Mouse (Mus musculus) ovary, postnatal 14 days (tissue): ENCODE measurements at regions not wholly inside any gene's neighbourhood (a gene's known extent, or its start where the extent isn't known, plus 50 kb on each side); places are given as distances from the start of the nearest gene placed in this dataset.
"Not testable (repeated sequence)": the region's sequence is repeated elsewhere in the genome, so short reads cannot be mapped to it uniquely, and the experiment has no call there.

Experiments
- DNase-seq: peaks from one replicate; pipeline ENCODE4 v3.0.0; 2022; ENCODE audit warnings: low spot score

DNA sequence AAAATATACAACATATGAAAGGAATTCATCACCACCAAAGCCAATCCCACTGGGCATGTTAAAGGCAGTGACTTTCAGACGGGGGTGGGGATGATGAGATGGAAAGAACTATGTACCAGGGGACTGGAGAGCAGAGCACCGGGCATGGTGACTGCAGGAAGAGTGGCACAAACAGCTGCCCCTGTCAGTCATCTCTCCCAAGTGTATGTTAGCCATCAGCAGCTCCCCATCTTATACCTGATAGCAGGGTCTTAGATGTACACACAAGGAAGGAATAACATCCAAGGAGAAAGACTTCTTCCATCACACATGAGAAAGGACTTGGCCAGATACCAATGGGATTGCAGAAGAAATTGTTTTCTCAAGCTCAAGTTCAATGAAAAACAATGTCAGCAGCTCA, 257.2 kb downstream of the Nuak1 start:
- DNase-seq, result no peak

GRCm38 (mm10) chr10:84186466-84186865, 253.9 kb downstream of the Nuak1 start:
- DNase-seq, result no peak

- no peak for DNase-seq
Measured at GRCm38 (mm10) chr10:84199035-84199434, 241.4 kb downstream of the Nuak1 start.

DNA sequence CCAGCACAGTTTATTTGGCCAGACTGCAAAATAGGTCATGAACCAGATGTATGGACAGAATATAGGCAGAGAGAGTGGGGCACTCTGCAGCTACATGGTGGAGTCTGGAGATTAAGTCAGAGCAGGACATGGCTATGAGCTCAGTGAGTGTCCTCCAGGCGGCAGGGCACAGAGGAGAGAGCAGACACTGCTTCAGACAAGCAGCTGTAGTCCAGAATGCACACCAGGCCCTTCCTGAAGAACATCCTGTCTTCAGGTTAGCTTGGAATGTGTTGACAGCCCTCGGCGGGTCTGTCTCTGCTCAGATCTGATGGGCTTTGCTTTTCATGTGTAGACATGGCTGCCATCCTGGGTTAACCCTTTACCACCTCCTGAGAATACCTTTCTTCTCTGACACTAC, 238.6 kb downstream of the Nuak1 start:
- no peak for DNase-seq

GRCm38 (mm10) chr10:84212096-84212785, 228.2 kb downstream of the Nuak1 start:
- DNase-seq, result no peak

DNA sequence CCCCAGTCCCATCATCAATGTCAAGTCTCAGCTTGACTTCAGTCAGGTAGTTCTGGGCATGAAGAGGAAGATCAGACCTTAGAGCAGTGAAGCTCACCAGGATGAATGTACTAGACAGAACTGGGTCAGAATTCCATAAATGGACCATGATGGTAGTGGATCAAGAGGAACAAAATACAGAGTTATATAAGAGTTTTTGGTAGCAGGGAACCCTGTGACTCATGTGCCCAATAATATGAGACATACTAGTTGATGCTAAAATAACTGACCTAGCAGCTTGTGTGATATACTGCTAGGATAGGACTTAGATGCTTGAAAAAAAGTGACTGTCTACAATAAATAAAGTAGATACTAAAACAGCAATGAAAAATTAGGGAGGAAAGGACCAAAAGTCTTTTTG, 225.6 kb downstream of the Nuak1 start:
- DNase-seq, result no peak

GRCm38 (mm10) chr10:84229224-84229921, 211.0 kb downstream of the Nuak1 start:
- no peak for DNase-seq

DNA sequence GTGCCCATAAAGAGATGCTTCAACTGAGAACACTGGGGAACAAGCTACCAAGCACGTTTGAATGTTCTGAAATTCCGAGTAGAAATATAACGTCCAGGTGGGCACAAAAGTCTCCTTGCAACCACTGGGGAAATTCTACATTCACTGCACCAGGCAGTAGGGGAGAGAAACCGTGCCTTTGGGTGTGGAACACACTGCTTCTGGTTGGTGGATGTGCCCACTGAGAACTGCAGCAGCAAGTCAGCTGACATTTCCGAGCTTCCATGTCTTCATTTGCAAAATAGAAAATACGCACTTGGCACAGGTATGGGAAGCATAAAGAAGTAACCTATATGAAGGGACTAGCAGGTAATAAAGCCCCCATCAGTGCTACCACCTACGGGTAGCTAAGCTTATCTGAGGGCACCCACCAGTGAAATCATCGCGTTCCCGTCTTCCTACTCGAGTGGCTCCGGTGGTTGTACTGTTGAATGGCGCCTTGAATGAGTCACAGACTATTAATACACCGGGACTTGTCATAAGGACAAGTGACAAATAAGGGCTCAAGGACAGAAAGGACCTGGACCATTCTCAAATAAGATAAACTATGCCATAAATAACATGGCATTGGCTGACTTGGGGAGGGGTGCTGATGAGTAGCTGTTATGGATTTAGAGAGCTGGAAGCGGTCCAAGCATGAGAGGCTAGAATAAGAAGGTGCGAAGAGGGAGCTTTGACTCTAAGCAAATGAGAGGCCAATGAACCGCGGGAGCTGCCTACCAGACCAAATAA, 210.2 kb downstream of the Nuak1 start:
- no peak for DNase-seq

GRCm38 (mm10) chr10:84235006-84235405, 205.4 kb downstream of the Nuak1 start:
- peak; percentile 12 for DNase-seq

DNA sequence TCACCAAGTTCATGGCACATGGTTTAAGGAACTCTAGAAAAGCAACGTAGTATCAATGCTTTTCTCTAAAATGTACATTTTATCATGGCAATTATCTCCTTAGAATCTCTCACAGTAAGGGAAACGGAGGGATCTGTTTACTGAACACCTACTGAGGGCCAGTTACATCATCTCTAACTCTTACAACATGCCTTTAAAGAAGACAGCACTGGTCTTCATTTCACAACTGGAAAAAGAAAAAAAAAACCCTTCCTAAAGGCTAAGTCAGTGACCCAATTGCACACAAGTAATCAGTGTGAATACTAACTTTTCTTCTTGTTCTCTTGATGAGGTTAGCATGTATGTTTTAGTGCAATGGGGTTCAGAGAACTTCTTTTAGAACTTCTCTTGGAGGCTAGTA, 204.2 kb downstream of the Nuak1 start:
- DNase-seq, result no peak

- no peak for DNase-seq
Measured at GRCm38 (mm10) chr10:84238279-84238963, 202.0 kb downstream of the Nuak1 start.

DNA sequence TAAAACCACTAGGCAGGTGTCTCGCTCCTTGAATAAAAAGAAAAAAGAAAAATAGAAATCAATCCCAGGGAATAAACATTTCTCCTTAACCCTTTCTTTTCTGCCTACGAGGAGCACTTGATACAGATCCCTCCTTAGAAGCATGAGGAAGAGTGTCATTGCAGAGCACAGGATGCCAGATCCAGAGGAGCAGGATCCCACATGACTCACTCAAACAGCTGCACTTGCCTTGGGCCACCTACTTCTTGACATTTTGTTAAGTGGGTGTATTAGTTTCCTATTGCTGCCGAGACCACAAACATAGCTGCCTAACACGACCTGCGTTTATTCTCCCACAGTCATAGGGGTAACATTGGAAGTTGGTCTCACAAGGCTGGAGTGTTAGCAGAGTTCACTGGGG, 197.1 kb downstream of the Nuak1 start:
- no peak for DNase-seq

DNA sequence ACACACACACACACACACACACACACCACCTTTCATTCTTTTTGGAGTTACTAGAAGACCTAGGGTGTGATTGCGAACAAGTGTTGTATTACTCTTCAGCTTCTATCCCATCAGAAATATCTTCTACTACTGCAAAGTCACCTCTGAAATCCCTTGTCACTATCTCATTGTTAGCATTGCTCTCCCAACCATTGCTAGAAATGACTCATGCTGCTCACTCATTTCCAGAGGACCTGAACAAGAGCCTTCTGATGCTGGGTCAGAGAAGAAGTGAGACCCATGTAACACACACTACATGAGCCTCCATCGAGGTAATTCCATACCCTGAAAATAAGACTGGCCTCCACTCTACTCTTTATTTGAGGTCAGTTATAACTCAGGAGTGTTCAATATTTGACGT, 191.1 kb downstream of the Nuak1 start:
- DNase-seq, result no peak

DNA sequence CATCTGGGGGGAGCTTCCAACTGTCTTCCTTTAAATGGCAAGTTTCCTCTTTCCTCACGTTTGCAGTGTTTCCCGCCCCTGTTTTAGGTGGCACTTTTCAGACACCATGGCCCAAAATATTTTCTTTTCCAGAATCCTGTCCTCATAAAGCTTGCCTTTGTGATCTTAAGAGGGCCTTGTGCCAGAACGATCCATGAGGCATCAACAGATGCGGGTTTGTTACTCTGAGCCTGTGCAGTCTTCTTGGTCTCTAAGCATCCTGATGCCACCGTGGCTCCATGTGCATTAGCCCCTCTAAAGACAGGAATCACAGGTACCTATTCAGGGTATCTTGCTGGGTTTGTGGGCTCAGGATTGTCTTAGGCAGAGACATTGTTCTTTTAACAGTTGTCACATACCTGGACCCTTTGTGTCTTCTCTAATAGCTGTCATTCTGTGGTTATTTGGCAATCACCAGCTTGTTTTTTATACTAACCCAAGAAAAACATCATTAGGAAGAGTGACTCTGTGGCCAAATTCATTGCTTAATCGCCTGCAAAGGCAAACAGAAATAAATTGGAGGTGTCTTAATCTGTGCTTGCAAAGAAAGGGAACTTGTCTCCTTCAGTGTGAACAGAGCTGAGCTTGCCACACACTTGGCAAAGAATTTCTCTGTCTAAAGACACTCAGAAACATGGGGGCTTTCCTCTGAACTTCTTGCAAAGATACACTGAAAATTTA, 179.3 kb downstream of the Nuak1 start:
- no peak for DNase-seq

- no peak for DNase-seq
Measured at GRCm38 (mm10) chr10:84262943-84263342, 177.5 kb downstream of the Nuak1 start.

- peak; percentile 16 for DNase-seq
Measured at GRCm38 (mm10) chr10:84285832-84286506, 154.4 kb downstream of the Nuak1 start.

GRCm38 (mm10) chr10:84294422-84294821, 146.0 kb downstream of the Nuak1 start:
- no peak for DNase-seq

GRCm38 (mm10) chr10:84296168-84296567, 144.2 kb downstream of the Nuak1 start:
- no peak for DNase-seq

DNA sequence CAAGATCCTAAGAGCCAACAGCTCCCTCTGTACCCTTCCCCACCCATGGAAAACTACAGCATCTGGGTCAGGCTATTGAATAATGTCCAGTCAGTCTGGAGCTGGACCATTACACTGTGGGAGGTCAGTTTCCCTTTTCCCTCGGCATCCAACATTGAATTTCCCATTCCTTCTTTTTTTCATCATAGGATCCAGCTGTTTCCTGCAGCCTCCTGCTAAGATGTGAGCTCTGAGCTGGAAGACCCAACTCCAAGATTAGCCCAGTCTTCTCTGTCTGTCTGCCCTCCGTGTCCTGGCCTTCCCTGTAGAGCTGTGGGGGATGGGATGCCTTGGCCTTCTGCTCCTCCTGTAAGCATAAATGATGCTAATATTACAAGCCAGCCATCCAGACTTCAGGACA, 138.8 kb downstream of the Nuak1 start:
- no peak for DNase-seq

- no peak for DNase-seq
Measured at GRCm38 (mm10) chr10:84302821-84303520, 137.4 kb downstream of the Nuak1 start.

DNA sequence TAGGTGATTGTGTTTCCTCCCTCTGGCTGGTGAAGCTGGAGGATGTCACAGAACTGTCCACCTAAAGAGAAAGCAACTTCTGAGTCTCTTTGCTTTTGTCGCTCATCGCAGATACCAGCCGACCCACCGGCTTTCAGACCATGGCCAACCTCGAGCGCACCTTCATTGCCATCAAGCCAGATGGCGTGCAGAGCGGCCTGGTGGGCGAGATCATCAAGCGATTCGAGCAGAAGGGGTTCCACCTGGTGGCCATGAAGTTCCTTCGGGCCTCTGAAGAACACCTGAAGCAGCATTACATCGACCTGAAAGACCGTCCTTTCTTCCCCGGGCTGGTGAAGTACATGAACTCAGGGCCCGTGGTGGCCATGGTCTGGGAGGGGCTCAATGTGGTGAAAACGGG, 131.7 kb downstream of the Nuak1 start:
- not testable (repeated sequence) for DNase-seq
